Mouse (Mus musculus): ENCODE measurements at regions not wholly inside any gene's neighbourhood (a gene's known extent, or its start where the extent isn't known, plus 50 kb on each side); places are given as distances from the start of the nearest gene placed in this dataset.

DNA sequence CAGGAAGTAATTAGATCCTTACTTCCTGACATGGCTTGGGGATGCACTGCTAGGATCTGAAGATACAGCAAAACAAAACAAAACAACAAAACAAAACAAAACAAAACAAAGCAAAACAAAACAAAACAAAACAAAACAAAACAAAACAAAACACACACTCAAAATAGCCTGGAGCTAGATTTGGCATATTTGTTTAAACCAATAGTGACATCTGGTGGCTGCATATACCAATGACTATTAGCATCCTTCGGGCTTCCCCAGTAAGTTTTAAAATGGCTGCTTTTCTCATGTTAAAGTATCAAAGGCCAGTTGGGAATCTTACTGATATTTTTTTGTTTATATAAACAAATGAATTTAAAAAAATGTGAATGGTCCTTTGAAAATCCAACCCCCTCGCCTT, 52.9 kb upstream of the Ica1 start:
- DNase-seq, result peak; percentile 46

DNA sequence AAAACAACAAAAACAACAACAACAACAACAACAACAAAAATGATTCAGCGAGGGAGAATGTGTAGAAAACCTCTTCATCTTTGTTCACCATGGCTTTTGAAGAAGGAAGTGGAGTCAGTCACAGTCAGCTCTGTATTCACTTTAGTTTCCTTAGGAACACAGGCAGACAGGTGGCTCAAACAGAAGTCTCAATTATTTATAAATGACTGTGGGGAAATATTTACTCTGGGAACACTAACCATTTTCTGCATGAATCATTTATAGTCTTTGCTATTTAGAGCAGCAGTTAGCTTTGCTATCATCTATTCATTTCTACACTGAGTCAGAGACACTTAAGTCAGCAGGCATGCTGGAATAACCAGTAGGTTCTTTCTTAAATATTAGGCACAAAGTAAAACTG, 54.6 kb upstream of the Ica1 start:
- no peak for DNase-seq

DNA sequence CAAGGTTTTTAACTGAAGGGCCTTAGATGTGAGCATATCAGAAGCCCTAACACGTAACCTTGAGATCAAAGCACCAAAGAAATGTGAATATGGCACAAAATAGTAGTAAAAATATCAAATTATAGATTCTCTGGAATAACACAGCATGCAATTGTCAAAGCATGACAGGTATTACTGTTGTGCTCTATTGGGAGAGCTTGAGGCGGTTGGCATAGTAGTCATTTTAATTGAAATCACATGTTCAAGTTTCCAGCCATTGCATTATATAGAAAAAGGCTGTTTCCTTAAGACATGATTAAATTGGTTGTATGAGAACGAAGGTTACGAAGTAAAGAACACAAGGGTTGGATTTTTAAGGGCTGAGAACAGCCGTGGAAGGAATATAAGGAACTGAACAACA, 75.4 kb upstream of the Ica1 start:
- no peak for DNase-seq

DNA sequence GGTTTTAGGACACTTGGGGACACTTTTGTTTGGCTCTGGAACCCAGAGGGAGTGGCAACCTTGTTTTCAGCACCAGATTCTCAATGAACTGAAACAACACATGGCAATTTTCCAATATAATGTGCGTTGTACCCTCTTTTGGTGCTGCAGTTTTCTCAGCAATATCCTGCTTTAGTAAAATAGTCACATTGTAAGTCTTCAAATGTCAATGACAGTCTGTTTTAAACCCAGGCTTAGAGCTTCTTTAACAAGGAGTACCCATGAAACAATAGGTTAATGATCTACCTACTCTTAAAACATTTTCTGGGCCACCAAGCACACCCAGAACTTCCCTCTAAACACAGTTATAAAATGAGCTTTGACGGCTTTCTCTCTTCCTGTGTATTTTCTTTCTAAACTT, 82.3 kb upstream of the Ica1 start:
- DNase-seq, result no peak

DNA sequence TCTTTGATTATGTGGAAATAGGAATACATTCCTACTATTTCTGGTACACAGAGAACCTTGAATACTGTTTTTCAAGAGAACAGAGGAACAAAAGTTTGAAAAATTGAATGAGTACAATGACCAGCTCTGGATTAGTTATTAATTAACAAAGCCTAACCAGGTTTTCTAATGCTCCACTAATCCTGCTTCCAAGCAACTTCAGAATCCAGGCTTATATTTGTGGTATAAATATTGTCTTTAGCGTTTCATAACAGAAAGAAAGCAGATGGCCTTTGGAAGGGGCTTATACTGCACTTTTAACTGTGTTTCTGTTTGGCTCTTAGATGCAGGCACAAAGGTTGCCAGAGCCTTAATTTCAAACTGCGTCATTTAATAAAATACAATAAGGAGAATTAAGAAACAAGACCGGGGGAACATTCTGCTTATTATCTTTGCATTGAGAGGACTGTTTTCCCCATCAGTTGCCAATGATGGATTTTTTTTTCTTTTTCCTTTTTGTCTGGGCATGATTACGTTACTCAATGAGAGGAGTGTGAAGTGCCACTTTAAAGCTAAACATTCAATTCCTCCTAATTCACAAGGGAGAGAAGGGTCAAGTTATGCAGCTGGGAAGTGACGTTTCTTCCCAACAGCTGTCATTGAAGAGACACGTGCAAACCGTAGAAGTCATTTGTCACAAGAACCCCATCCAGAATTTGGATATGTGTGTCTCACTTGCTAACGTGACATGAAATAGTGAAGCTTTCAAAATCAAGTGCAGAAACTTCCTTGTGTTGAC, 84.2 kb upstream of the Nxph1 start:
- DNase-seq, result no peak

DNA sequence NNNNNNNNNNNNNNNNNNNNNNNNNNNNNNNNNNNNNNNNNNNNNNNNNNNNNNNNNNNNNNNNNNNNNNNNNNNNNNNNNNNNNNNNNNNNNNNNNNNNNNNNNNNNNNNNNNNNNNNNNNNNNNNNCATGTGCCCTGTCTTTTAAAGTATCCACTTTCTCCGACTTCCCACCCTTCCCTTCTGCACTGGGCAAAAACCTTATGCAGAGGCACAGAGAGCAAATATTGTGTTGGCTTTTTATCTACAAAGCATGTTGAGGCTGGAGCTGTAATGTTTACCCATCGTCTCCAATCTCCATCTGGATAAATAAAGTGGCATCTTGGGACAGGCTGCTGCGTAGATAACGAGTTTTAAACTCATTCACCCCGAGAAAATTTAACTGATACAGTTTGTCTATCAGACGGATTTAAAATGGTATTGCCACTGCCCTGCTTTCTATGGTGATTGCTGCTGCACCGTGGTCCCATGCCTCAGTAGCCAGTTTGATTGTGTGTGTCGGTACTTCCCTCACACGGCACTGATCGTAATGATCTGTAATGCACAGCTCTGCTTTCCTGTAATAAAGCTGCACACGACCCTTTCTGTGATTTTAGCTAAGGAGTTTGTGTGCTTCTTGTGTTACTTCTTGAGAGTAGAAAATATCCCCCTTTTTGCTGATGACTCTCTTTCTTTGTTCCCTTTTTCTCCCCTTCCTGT, 70.7 kb upstream of the Nxph1 start:
- DNase-seq, result no peak

DNA sequence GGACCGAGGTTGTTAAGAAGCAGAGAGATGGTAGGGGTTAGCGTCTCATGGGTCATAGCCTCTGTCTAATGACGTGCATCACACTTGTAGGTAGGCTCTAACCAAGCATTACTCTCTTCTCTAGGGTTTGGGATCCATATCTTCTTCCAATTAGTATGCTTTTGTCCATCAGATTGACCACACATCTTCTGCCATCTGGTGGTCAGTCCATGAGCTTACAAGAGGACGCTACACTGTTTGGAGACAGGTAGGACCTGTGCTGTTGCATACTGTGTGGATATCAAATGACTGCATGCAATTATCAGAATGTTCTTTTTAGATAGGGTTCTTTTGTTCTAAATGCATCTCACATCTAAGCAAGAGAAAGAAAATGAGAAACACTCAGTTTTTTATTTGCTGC, 54.6 kb upstream of the Nxph1 start:
- no peak for DNase-seq

DNA sequence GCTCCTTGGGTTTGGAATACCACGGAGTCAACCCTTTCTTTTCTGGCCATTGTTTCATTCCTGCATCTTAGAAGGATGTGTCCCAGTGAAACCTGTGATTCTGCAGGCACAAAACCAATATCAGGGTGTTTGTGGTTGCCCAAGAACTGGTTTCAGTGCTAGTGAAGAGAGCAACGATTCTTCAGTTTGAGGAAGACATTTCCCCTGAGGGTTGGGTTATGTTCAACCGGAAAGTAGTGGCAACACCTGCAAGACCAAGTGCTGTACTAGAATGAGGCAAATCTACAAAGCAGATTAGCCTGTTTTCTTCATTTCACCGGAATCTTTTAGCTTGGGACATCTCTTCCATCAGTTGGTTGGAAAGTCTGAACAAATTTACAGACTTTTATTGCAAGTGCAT, 52.1 kb upstream of the Nxph1 start:
- DNase-seq, result no peak

DNA sequence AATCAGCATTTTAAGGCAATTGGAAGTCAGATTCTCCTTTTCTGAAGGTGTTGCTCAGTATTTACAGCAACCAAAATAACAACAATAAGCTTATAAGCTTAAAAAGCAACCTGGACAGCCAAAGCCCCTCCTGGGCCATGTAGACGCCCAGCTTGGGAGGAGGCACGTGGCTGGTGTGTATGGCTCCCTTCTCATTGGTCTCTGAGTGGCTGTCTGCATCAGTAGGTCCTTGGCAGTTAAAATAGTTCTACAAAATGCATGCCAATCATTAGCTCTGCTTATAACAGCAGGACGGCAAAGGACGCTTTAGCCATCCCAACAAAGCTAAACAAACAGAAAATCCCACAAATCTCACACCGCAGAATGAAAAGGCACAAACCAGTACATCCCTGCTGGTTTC, 51.4 kb upstream of the Nxph1 start:
- DNase-seq, result no peak

DNA sequence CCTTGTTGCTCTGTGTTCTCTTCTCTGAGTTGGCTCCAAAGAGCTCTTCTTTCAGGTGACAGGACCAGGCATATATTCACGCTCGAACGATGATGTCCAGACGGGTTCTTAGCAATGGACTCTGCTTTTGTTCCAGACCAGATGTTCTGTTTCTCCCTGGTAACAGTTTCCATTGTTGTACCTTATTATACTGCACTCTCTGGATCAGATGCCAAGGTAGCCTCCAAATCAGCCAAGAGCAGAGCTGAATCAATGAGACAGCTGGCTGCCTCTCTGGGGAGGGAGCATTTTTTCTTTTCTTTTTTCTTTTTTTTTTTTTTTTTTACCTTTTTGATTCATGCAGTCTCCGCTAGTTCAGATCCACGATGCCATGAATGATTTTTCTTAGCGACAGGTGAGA, 50.9 kb upstream of the Nxph1 start:
- no peak for DNase-seq

DNA sequence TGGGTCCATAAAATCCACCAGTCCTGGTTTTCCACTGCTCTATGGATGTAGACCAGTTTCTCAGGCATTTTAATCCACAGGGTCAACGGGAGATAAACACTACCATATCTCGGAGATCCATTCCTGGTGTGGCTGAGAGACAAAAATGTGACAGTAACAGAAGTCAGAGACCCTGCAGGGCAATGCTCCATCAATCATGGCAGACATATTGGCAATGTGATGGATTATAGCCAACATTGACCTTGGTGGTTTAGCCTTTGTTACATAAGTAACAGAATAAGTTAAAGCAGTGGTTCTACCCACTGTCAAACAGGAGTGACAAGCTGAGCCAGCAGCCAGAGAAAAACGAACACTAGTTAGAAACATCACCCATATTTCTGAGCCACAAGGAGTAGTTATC, 50.0 kb upstream of the Nxph1 start:
- DNase-seq, result no peak
